Mouse (Mus musculus) testis, adult 2 months (tissue): ENCODE measurements around the gene Josd1. TPM values are rescaled to one million over a fixed set of nuclear protein-coding genes. Genes with fewer than 3 reads are reported as not detected.

Experiments used
- H3K27ac ChIP-seq: fragments of 200-500 bp; 2 replicates; pipeline ENCODE4 v1.5.1; 2012; ENCODE audit warnings: low read depth, low read length; ENCODE audit not compliant: control insufficient read depth, insufficient read depth
- H3K27me3 ChIP-seq: fragments of 200-500 bp; 2 replicates; pipeline ENCODE4 v1.6.1; 2012; ENCODE audit warnings: mild to moderate bottlenecking, low read length, moderate library complexity; ENCODE audit not compliant: control insufficient read depth, insufficient read depth
- H3K36me3 ChIP-seq: fragments of 200-500 bp; 2 replicates; pipeline ENCODE4 v1.6.1; 2012; ENCODE audit warnings: mild to moderate bottlenecking, low read length; ENCODE audit not compliant: control insufficient read depth, insufficient read depth
- H3K4me1 ChIP-seq: fragments of 200-500 bp; 2 replicates; pipeline ENCODE4 v1.6.1; 2012; ENCODE audit warnings: low read length; ENCODE audit not compliant: control insufficient read depth, insufficient read depth
- H3K4me3 ChIP-seq: fragments of 200-500 bp; 2 replicates; pipeline ENCODE4 v1.5.1; 2012; ENCODE audit warnings: low read depth, mild to moderate bottlenecking, low read length, moderate library complexity, mixed read lengths; ENCODE audit not compliant: control insufficient read depth
- CTCF ChIP-seq: fragments of 200-500 bp; IDR thresholded peaks from 2 replicates; pipeline ENCODE4 v1.5.1; 2012; ENCODE audit warnings: low read depth, mild to moderate bottlenecking, inconsistent platforms, low read length, moderate library complexity; ENCODE audit not compliant: control insufficient read depth, insufficient read depth, insufficient replicate concordance
- POLR2A ChIP-seq: fragments of 200-500 bp; IDR thresholded peaks from 2 replicates; pipeline ENCODE4 v1.6.1; 2012; ENCODE audit warnings: low read depth, mild to moderate bottlenecking, inconsistent platforms, low read length, moderate library complexity; ENCODE audit not compliant: control insufficient read depth
- polyA plus RNA-seq: library from polyadenylated mRNA; depleted of rRNA; stranded (reverse); fragments of >200 nt; gene quantifications from 2 replicates; pipeline ENCODE4 v1.2.3, GENCODE M21; 2012

Josd1 gene
- polyA plus RNA-seq, 1 experiment, result 22.6 TPM

GRCm38 (mm10) chr15:79693740-79694139 is 6.0 kb upstream of the Josd1 start:
- peaks cover 13% of the 10 kb centered on the region for H3K4me1 ChIP-seq
- H3K4me3 ChIP-seq, result no peak overlapping the region; the same call in 1 of the 2 replicates
- H3K27ac ChIP-seq, result no peak overlapping the region
- TF ChIP-seq POLR2A, result no peak
- TF ChIP-seq CTCF, result no peak
- no peaks in the 10 kb centered on the region; the same call in 1 of the 2 replicates for H3K36me3 ChIP-seq
- H3K27me3 ChIP-seq, result no peaks in the 10 kb centered on the region

- H3K4me3 ChIP-seq, result no peak overlapping the region
- no peak overlapping the region for H3K27ac ChIP-seq
- H3K27me3 ChIP-seq, result no peaks in the 10 kb centered on the region
- no peaks in the 10 kb centered on the region; the same call in 1 of the 2 replicates for H3K36me3 ChIP-seq
- no peak for TF ChIP-seq CTCF
- no peak for TF ChIP-seq POLR2A
- H3K4me1 ChIP-seq, result peaks cover 13% of the 10 kb centered on the region
Measured at GRCm38 (mm10) chr15:79692334-79692733, 4.6 kb upstream of the Josd1 start.

- peaks cover 17% of the 10 kb centered on the region for H3K4me1 ChIP-seq
- H3K27ac ChIP-seq, result peak overlapping the region; percentile 84
Measured at GRCm38 (mm10) chr15:79691023-79691508, 3.3 kb upstream of the Josd1 start.

GRCm38 (mm10) chr15:79690426-79691022 is 2.8 kb upstream of the Josd1 start, which contains the start of gene Gtpbp1:
TSS of gene Gtpbp1 (plus strand) at chr15:79690845.
- TF ChIP-seq CTCF, result no peak
- no peak; the same call in 1 of the 2 replicates for TF ChIP-seq POLR2A

More at GRCm38 (mm10) chr15:79691023-79691508, 3.3 kb upstream of the Josd1 start:
- no peak for TF ChIP-seq CTCF
- TF ChIP-seq POLR2A, result no peak; the same call in 1 of the 2 replicates
- Histone ChIP-seq H3K4me3 (peak overlapping the region; percentile 90), H3K27me3 (no peaks in the 10 kb centered on the region), H3K36me3 (no peaks in the 10 kb centered on the region; the same call in 1 of the 2 replicates)

GRCm38 (mm10) chr15:79689662-79690425 is 2.1 kb upstream of the Josd1 start:
- H3K27me3 ChIP-seq, result no peaks in the 10 kb centered on the region
- peak overlapping the region; percentile 90 for H3K4me3 ChIP-seq
- peaks cover 17% of the 10 kb centered on the region for H3K4me1 ChIP-seq
- peak overlapping the region; percentile 40 for H3K27ac ChIP-seq
- peaks cover 2% of the 10 kb centered on the region for H3K36me3 ChIP-seq
- no peak for TF ChIP-seq CTCF
- TF ChIP-seq POLR2A, result peak; percentile 52; the same call in 1 of the 2 replicates

More at GRCm38 (mm10) chr15:79690426-79691022, 2.8 kb upstream of the Josd1 start, which contains the start of gene Gtpbp1:
- peak within 1 kb of the TSS; percentile 84 for H3K27ac ChIP-seq
- peak within 1 kb of the TSS; percentile 90 for H3K4me3 ChIP-seq
- peaks cover 17% of the 10 kb centered on the region for H3K4me1 ChIP-seq
- H3K27me3 ChIP-seq, result no peaks in the 10 kb centered on the region
- peaks cover 2% of the 10 kb centered on the region for H3K36me3 ChIP-seq

- Histone ChIP-seq H3K27ac (peak overlapping the region; percentile 99), H3K27me3 (no peaks in the 10 kb centered on the region), H3K36me3 (peaks cover 3% of the 10 kb centered on the region), H3K4me1 (peaks cover 12% of the 10 kb centered on the region), H3K4me3 (peak overlapping the region; percentile 96)
- no peak for TF ChIP-seq POLR2A
- TF ChIP-seq CTCF, result no peak
Measured at GRCm38 (mm10) chr15:79688268-79688956, 693 bp upstream of the Josd1 start.

- Histone ChIP-seq H3K27ac (peak overlapping the region; percentile 99), H3K36me3 (peaks cover 3% of the 10 kb centered on the region), H3K4me3 (peak overlapping the region; percentile 96), H3K27me3 (no peaks in the 10 kb centered on the region), H3K4me1 (peaks cover 11% of the 10 kb centered on the region)
- TF ChIP-seq CTCF (no peak), POLR2A (no peak)
Measured at GRCm38 (mm10) chr15:79687175-79687574, 544 bp downstream of the Josd1 start.
